11 mouse cellular contexts compared by ENCODE assay signal in the genomic region with DNA sequence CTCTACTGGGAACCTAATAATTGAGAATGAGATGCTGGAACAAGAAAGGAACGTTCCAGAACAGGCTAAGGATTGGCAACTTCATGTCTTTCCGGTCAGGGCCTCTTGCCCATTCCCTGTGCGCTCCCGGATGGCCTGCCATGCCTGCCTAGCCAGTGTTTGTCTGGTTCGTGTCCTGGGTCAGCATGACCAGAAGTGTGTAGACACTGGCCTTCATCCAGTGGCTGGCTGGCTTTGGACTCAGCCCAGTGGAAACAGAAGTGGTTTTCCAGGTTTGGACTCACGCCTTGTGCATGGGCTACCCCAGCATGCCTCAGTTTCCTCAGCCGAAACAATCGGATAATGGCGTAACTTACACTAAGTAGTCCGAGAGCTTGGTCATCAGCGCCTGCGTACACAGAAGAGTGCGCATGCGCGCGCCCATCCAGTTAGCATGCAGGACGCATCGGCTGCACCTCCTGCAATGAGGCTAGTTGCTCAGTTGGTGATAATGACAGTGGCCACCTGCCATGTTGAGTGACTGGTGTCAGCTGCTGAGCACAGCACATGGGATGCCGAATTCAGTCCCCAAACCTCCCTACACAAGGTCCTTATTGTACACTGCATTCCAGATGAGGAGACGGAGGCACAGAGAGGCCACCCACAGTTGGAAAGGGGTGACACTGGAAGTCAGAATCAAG. TPM values are rescaled to one million over a fixed set of nuclear protein-coding genes. Genes with fewer than 3 reads are reported as not detected.
A peak's percentile ranks its signal among the peaks of the same experiment; 100 is the strongest.
DNase-seq lines count a peak whose midpoint lies in the region; ATAC-seq and TF ChIP-seq lines count a peak whose summit lies in the region.
"Had no signal": no experiment of that assay in that cellular context is flagged by ENCODE, and none has a peak within 500 bp of the region (broad histone marks: within the 10 kb centered on the region; RNA-seq: fewer than 3 reads in every experiment).

No protein-coding gene starts in this region.

- 73% methylated on average over 20 of the region's 20 CpGs for WGBS in heart, adult 2 months
- WGBS in midbrain, embryonic 13.5 days = 92% methylated on average over 20 of the region's 20 CpGs
- 89% methylated on average over 20 of the region's 20 CpGs for WGBS in midbrain, postnatal 0 days
- WGBS in intestine, embryonic 15.5 days = 91% methylated on average over 20 of the region's 20 CpGs

- no peak for TF ChIP-seq EP300 in heart, adult 2 months (IDR thresholded peaks at IDR 0.05; ENCODE audit: insufficient read depth, low read depth, low read length)

- peaks cover 42% of the 10 kb centered on the region for H3K4me1 ChIP-seq in heart, adult 2 months (ENCODE audit: control insufficient read depth, insufficient read depth, low read length)
- H3K4me1 ChIP-seq in midbrain, embryonic 13.5 days (replicated peaks) = peaks cover 62% of the 10 kb centered on the region
- peaks cover 14% of the 10 kb centered on the region; the same call in 1 of the 2 replicates for H3K4me1 ChIP-seq in midbrain, postnatal 0 days (ENCODE audit: insufficient read depth, low read length)
- H3K4me1 ChIP-seq in intestine, embryonic 15.5 days (replicated peaks) = peaks cover 82% of the 10 kb centered on the region

- no peak overlapping the region for H3K9ac ChIP-seq in heart, adult 2 months (ENCODE audit: low read depth, low read length)
- no peak overlapping the region for H3K9ac ChIP-seq in midbrain, embryonic 13.5 days (replicated peaks)
- no peak overlapping the region for H3K9ac ChIP-seq in midbrain, postnatal 0 days (replicated peaks; ENCODE audit: low read length, poor library complexity, severe bottlenecking)
- H3K9ac ChIP-seq in intestine, embryonic 15.5 days = no peak overlapping the region
- H3K9ac ChIP-seq: stomach, embryonic 15.5 days had no signal

- intact Hi-C loops in heart, adult 2 months (cut with DNase I) = loop anchor here (2.0 kb wide), 1 partner anchor 21 kb away; no protein-coding TSS in a partner anchor
- intact Hi-C loops in left cerebral cortex, postnatal 10 days (cut with DNase I) = no loop called here

- DNase-seq in heart, adult 2 months = no peak
- no peak for DNase-seq in heart, adult 9 months (ENCODE audit: low spot score in 2 of 2)
- no peak for DNase-seq in midbrain, postnatal 0 days (ENCODE audit: low spot score)
- DNase-seq in lung, postnatal 10 days = peak; percentile 72
- DNase-seq in left cerebral cortex, postnatal 10 days (ENCODE audit: extremely low spot score in 1 of 2, low spot score in 2 of 2) = no peak
- DNase-seq in thymus, adult 18-20 months = no peak
- DNase-seq: kidney, postnatal 4 days had no signal

- H3K27ac ChIP-seq in heart, adult 2 months = peak overlapping the region; percentile 71
- H3K27ac ChIP-seq in midbrain, embryonic 13.5 days = 0 out of 2 replicates have a peak overlapping the region, but pooled peaks have one; percentile 4
- H3K27ac ChIP-seq in midbrain, postnatal 0 days (ENCODE audit: low read depth, low read length) = no peak overlapping the region
- H3K27ac ChIP-seq in intestine, embryonic 15.5 days = no peak overlapping the region
- H3K27ac ChIP-seq: stomach, embryonic 15.5 days had no signal

- H3K79me2 ChIP-seq in heart, adult 2 months (replicated peaks; ENCODE audit: control insufficient read depth, insufficient read depth, low read length) = peaks cover 2% of the 10 kb centered on the region; the same call in 1 of the 2 replicates

- H3K9me3 ChIP-seq in midbrain, embryonic 13.5 days = no peaks in the 10 kb centered on the region
- no peaks in the 10 kb centered on the region for H3K9me3 ChIP-seq in midbrain, postnatal 0 days (ENCODE audit: low read length)
- H3K9me3 ChIP-seq in intestine, embryonic 15.5 days = no peaks in the 10 kb centered on the region
- H3K9me3 ChIP-seq: stomach, embryonic 15.5 days had no signal

- no peak for ATAC-seq in midbrain, embryonic 13.5 days
- ATAC-seq in midbrain, postnatal 0 days (ENCODE audit: low FRiP score) = no peak
- ATAC-seq in intestine, embryonic 15.5 days = no peak
- ATAC-seq: activated CD4-positive, CD25-positive, alpha-beta regulatory T cell, adult 4 months had no signal

- no peak overlapping the region for H3K4me3 ChIP-seq in heart, adult 2 months
- H3K4me3 ChIP-seq in midbrain, embryonic 13.5 days (replicated peaks) = no peak overlapping the region
- H3K4me3 ChIP-seq in midbrain, postnatal 0 days (ENCODE audit: low read depth, low read length) = no peak overlapping the region
- H3K4me3 ChIP-seq in intestine, embryonic 15.5 days (replicated peaks) = no peak overlapping the region
- H3K4me3 ChIP-seq: stomach, embryonic 15.5 days had no signal

- no peak overlapping the region for H3K4me2 ChIP-seq in midbrain, embryonic 13.5 days (replicated peaks)
- H3K4me2 ChIP-seq in midbrain, postnatal 0 days (ENCODE audit: low read depth, low read length, poor library complexity, severe bottlenecking) = no peak overlapping the region
- H3K4me2 ChIP-seq in intestine, embryonic 15.5 days (replicated peaks) = peak overlapping the region; percentile 35; the same call in 1 of the 2 replicates
- H3K4me2 ChIP-seq: stomach, embryonic 15.5 days had no signal

- TF ChIP-seq POLR2A in heart, adult 2 months (IDR thresholded peaks at IDR 0.05; ENCODE audit: insufficient read depth, low read depth, low read length) = no peak

- no peak for TF ChIP-seq CTCF in heart, adult 2 months (IDR thresholded peaks at IDR 0.05)
- no peak for TF ChIP-seq CTCF in midbrain, postnatal 0 days (IDR thresholded peaks at IDR 0.05)

- H3K27me3 ChIP-seq in heart, adult 2 months (ENCODE audit: control insufficient read depth, insufficient read depth, low read length) = no peaks in the 10 kb centered on the region
- no peaks in the 10 kb centered on the region for H3K27me3 ChIP-seq in midbrain, embryonic 13.5 days
- H3K27me3 ChIP-seq in midbrain, postnatal 0 days (ENCODE audit: insufficient read depth, low read length) = no peaks in the 10 kb centered on the region
- H3K27me3 ChIP-seq in intestine, embryonic 15.5 days (replicated peaks) = no peaks in the 10 kb centered on the region
- H3K27me3 ChIP-seq: stomach, embryonic 15.5 days had no signal

- H3K36me3 ChIP-seq in heart, adult 2 months (ENCODE audit: control insufficient read depth, insufficient read depth, low read length) = no peaks in the 10 kb centered on the region
- H3K36me3 ChIP-seq in midbrain, embryonic 13.5 days = peaks cover 52% of the 10 kb centered on the region
- peaks cover 17% of the 10 kb centered on the region for H3K36me3 ChIP-seq in midbrain, postnatal 0 days (ENCODE audit: insufficient read depth, low read length)
- H3K36me3 ChIP-seq in intestine, embryonic 15.5 days = peaks cover 3% of the 10 kb centered on the region; the same call in 1 of the 2 replicates

RNA-seq across cellular contexts. Expression of a gene that starts 50.6 kb away (rescaled TPM):
- 10 to 100 TPM; 40.7 to 42.0 TPM for total RNA-seq in heart, adult 2 months (2021)
- 21.8 and 27.1 TPM in 2 replicates for polyA plus RNA-seq in heart, adult 2 months (2012; rRNA removed)
- polyA plus RNA-seq in midbrain, embryonic 13.5 days (2015; fragmentation: Nextera tagmentation; extraction: Ambion mirVana) = 68.8 and 80.3 TPM in 2 replicates
- 130 and 134 TPM in 2 replicates for total RNA-seq in midbrain, postnatal 0 days (2014; rRNA removed)
- polyA plus RNA-seq in midbrain, postnatal 0 days (2015; fragmentation: Nextera tagmentation; extraction: Ambion mirVana) = 44.0 and 51.7 TPM in 2 replicates
- polyA plus RNA-seq in intestine, embryonic 15.5 days (2015; fragmentation: Nextera tagmentation; extraction: Ambion mirVana) = 26.3 and 28.0 TPM in 2 replicates
- 100 to 1,000 TPM; 105 to 106 TPM for total RNA-seq in left cerebral cortex, postnatal 10 days (2021)

Comparison
In these comparisons a context has a peak if more than half of its experiments do, and no peak if none do; other contexts are left out.
1. H3K27ac ChIP-seq: peak in heart, adult 2 months (single experiment) and midbrain, embryonic 13.5 days (single experiment); none in midbrain, postnatal 0 days (single experiment) and intestine, embryonic 15.5 days (single experiment).